Mouse (Mus musculus): ENCODE measurements around the gene Slc19a1. TPM values are rescaled to one million over a fixed set of nuclear protein-coding genes. Genes with fewer than 3 reads are reported as not detected.

Slc19a1 gene
- polyA plus RNA-seq, 1 experiment from 2014 or later: 8.1 TPM

DNA sequence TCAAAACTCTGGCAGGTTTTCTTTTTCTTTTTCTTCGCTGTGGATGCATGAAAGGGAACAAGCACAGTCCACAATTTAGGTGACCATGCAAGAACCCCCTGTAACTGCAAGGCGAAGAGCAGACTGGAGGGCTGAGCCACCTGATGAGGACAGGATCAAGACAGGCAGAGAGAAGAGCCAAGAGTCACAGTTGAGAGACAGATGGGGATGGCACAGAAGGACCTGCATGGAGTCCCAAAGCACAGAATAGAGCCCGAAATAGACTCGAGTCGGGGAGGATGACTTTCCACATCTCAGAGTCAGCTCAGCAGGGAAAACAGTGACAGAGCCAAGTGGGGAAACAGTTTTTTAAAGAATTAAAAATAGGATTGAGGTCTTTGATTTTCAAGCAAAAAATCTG lies 50.9 kb downstream of the Slc19a1 start:
- DNase-seq (ENCODE audit: low spot score) (no peak), ATAC-seq (no peak)
- no peak overlapping the region for H3K9ac ChIP-seq (replicated peaks; ENCODE audit: low read depth)
- H3K27me3 ChIP-seq (replicated peaks; ENCODE audit: insufficient read depth, low read length): no peaks in the 10 kb centered on the region
- no peak overlapping the region for H3K4me3 ChIP-seq (ENCODE audit: low read depth, low read length)
- no peak overlapping the region for H3K4me2 ChIP-seq (replicated peaks; ENCODE audit: low read depth, low read length)
- H3K27ac ChIP-seq (ENCODE audit: low read length): no peak overlapping the region; the same call in 1 of the 2 replicates
- H3K9me3 ChIP-seq (ENCODE audit: low read length): no peaks in the 10 kb centered on the region
- no peaks in the 10 kb centered on the region for H3K4me1 ChIP-seq (ENCODE audit: insufficient read depth, low read depth, low read length)
- TF ChIP-seq EP300 (IDR thresholded peaks at IDR 0.05) (no peak), CTCF (IDR thresholded peaks at IDR 0.05) (no peak)
- no peaks in the 10 kb centered on the region for H3K36me3 ChIP-seq (ENCODE audit: insufficient read depth, low read length)
- 49% methylated on average over 5 of the region's 5 CpGs for WGBS

- no peak overlapping the region for H3K4me3 ChIP-seq (ENCODE audit: low read depth, low read length)
- H3K4me1 ChIP-seq (ENCODE audit: insufficient read depth, low read depth, low read length): no peaks in the 10 kb centered on the region
- DNase-seq (ENCODE audit: low spot score): peak; percentile 41
- no peak overlapping the region for H3K9ac ChIP-seq (replicated peaks; ENCODE audit: low read depth)
- H3K36me3 ChIP-seq (ENCODE audit: insufficient read depth, low read length): no peaks in the 10 kb centered on the region
- H3K4me2 ChIP-seq (replicated peaks; ENCODE audit: low read depth, low read length): no peak overlapping the region
- no peaks in the 10 kb centered on the region for H3K9me3 ChIP-seq (ENCODE audit: low read length)
- no peak overlapping the region for H3K27ac ChIP-seq (ENCODE audit: low read length)
- H3K27me3 ChIP-seq (replicated peaks; ENCODE audit: insufficient read depth, low read length): no peaks in the 10 kb centered on the region
- 59% methylated on average over 1 of the region's 1 CpGs for WGBS
- ATAC-seq: peak; percentile 38; the same call in 1 of the 2 replicates
- TF ChIP-seq EP300 (IDR thresholded peaks at IDR 0.05) (no peak), CTCF (IDR thresholded peaks at IDR 0.05) (no peak)
Measured at GRCm38 (mm10) chr10:77084568-77084967, 52.5 kb downstream of the Slc19a1 start.

DNA sequence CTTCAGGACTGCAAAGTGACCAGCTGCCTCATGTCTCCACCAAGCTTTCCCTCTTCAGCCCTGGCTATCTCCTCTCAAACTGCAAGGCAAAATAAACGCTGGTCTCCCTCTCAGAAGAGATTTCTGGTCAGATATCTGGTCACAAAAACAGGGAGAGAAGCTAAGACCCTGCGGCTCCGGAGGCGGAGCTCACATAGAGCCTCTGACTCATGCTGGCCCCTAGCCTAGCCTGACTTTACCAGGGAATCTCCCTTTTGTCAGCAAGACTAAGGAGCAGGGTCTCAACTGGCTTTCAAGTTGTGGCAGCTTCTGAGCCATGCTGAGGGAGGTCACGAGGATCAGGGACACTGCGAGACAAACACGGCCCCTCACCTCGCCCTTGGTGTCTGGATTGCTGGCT lies 57.3 kb downstream of the Slc19a1 start:
- Histone ChIP-seq H3K4me3 (ENCODE audit: low read depth, low read length) (0 out of 2 replicates have a peak overlapping the region, but pooled peaks have one; percentile 6), H3K27me3 (replicated peaks; ENCODE audit: insufficient read depth, low read length) (no peaks in the 10 kb centered on the region)
- peak; percentile 84 for ATAC-seq

GRCm38 (mm10) chr10:77090063-77090462 lies 58.0 kb downstream of the Slc19a1 start:
- Histone ChIP-seq H3K9ac (replicated peaks; ENCODE audit: low read depth) (no peak overlapping the region), H3K27ac (ENCODE audit: low read length) (peak overlapping the region; percentile 9; the same call in 1 of the 2 replicates), H3K9me3 (ENCODE audit: low read length) (no peaks in the 10 kb centered on the region), H3K4me2 (replicated peaks; ENCODE audit: low read depth, low read length) (no peak overlapping the region), H3K27me3 (replicated peaks; ENCODE audit: insufficient read depth, low read length) (no peaks in the 10 kb centered on the region), H3K4me1 (ENCODE audit: insufficient read depth, low read depth, low read length) (no peaks in the 10 kb centered on the region), H3K4me3 (ENCODE audit: low read depth, low read length) (no peak overlapping the region), H3K36me3 (ENCODE audit: insufficient read depth, low read length) (no peaks in the 10 kb centered on the region)
- no peak for ATAC-seq
- DNase-seq (ENCODE audit: low spot score): no peak
- no peak for TF ChIP-seq CTCF (IDR thresholded peaks at IDR 0.05)
- TF ChIP-seq EP300 (IDR thresholded peaks at IDR 0.05): no peak
- WGBS: 67% methylated on average over 5 of the region's 5 CpGs

More for the DNA sequence above, 57.3 kb downstream of the Slc19a1 start:
- H3K9me3 ChIP-seq (ENCODE audit: low read length): no peaks in the 10 kb centered on the region
- 51% methylated on average over 8 of the region's 8 CpGs for WGBS
- peak; percentile 89 for DNase-seq (ENCODE audit: low spot score)
- TF ChIP-seq CTCF (IDR thresholded peaks at IDR 0.05): no peak
- TF ChIP-seq EP300 (IDR thresholded peaks at IDR 0.05): no peak
- H3K4me1 ChIP-seq (ENCODE audit: insufficient read depth, low read depth, low read length): no peaks in the 10 kb centered on the region
- no peaks in the 10 kb centered on the region for H3K36me3 ChIP-seq (ENCODE audit: insufficient read depth, low read length)
- no peak overlapping the region for H3K9ac ChIP-seq (replicated peaks; ENCODE audit: low read depth)
- peak overlapping the region; percentile 49; the same call in 1 of the 2 replicates for H3K27ac ChIP-seq (ENCODE audit: low read length)
- peak overlapping the region; percentile 5; the same call in 1 of the 2 replicates for H3K4me2 ChIP-seq (replicated peaks; ENCODE audit: low read depth, low read length)

- Histone ChIP-seq H3K36me3 (ENCODE audit: insufficient read depth, low read length) (no peaks in the 10 kb centered on the region), H3K27ac (ENCODE audit: low read length) (no peak overlapping the region), H3K27me3 (replicated peaks; ENCODE audit: insufficient read depth, low read length) (no peaks in the 10 kb centered on the region), H3K4me2 (replicated peaks; ENCODE audit: low read depth, low read length) (no peak overlapping the region), H3K9ac (replicated peaks; ENCODE audit: low read depth) (no peak overlapping the region), H3K4me3 (ENCODE audit: low read depth, low read length) (no peak overlapping the region), H3K4me1 (ENCODE audit: insufficient read depth, low read depth, low read length) (no peaks in the 10 kb centered on the region), H3K9me3 (ENCODE audit: low read length) (no peaks in the 10 kb centered on the region)
- no peak for DNase-seq (ENCODE audit: low spot score)
- 55% methylated on average over 4 of the region's 4 CpGs for WGBS
- ATAC-seq: no peak
- TF ChIP-seq EP300 (IDR thresholded peaks at IDR 0.05) (no peak), CTCF (IDR thresholded peaks at IDR 0.05) (no peak)
Measured at GRCm38 (mm10) chr10:77091538-77092097, 59.6 kb downstream of the Slc19a1 start.

- Histone ChIP-seq H3K4me1 (ENCODE audit: insufficient read depth, low read depth, low read length) (peaks cover 10% of the 10 kb centered on the region; the same call in 1 of the 2 replicates), H3K27ac (ENCODE audit: low read length) (no peak overlapping the region), H3K4me2 (replicated peaks; ENCODE audit: low read depth, low read length) (no peak overlapping the region), H3K4me3 (ENCODE audit: low read depth, low read length) (no peak overlapping the region), H3K9ac (replicated peaks; ENCODE audit: low read depth) (no peak overlapping the region), H3K9me3 (ENCODE audit: low read length) (no peaks in the 10 kb centered on the region), H3K36me3 (ENCODE audit: insufficient read depth, low read length) (no peaks in the 10 kb centered on the region), H3K27me3 (replicated peaks; ENCODE audit: insufficient read depth, low read length) (no peaks in the 10 kb centered on the region)
- TF ChIP-seq EP300 (IDR thresholded peaks at IDR 0.05): no peak
- TF ChIP-seq CTCF (IDR thresholded peaks at IDR 0.05): no peak
- DNase-seq (ENCODE audit: low spot score): no peak
- ATAC-seq: no peak
Measured at GRCm38 (mm10) chr10:77093817-77094216, 61.8 kb downstream of the Slc19a1 start.

All from lung, postnatal 0 days (tissue).